Mouse (Mus musculus) brain, embryonic 14.5 days (tissue): ENCODE measurements around the gene Mustn1. TPM values are rescaled to one million over a fixed set of nuclear protein-coding genes. Genes with fewer than 3 reads are reported as not detected.

Experiments
- DNase-seq: peaks from one replicate; pipeline ENCODE4 v3.0.0-alpha.2; 2011; ENCODE audit warnings: low read depth
- CTCF ChIP-seq: fragments of 200-500 bp; IDR thresholded peaks from 2 replicates; pipeline ENCODE4 v1.5.1; 2012; ENCODE audit warnings: inconsistent platforms, mild to moderate bottlenecking, moderate library complexity, borderline replicate concordance; ENCODE audit not compliant: insufficient read depth, insufficient read length; ENCODE audit errors: extremely low read depth
- POLR2A ChIP-seq: fragments of 200-500 bp; IDR thresholded peaks from 2 replicates; pipeline ENCODE4 v1.6.1; 2012; ENCODE audit warnings: mild to moderate bottlenecking, inconsistent platforms, borderline replicate concordance; ENCODE audit not compliant: poor library complexity, insufficient read depth, insufficient read length, severe bottlenecking; ENCODE audit errors: extremely low read depth
- polyA plus RNA-seq: library from polyadenylated mRNA; depleted of rRNA; stranded (reverse); fragments of >200 nt; gene quantifications from 2 replicates; pipeline ENCODE4 v1.2.3, GENCODE M21; 2012; rRNA removed

Mustn1 gene
- polyA plus RNA-seq, 1 experiment = 0.60 TPM

DNA sequence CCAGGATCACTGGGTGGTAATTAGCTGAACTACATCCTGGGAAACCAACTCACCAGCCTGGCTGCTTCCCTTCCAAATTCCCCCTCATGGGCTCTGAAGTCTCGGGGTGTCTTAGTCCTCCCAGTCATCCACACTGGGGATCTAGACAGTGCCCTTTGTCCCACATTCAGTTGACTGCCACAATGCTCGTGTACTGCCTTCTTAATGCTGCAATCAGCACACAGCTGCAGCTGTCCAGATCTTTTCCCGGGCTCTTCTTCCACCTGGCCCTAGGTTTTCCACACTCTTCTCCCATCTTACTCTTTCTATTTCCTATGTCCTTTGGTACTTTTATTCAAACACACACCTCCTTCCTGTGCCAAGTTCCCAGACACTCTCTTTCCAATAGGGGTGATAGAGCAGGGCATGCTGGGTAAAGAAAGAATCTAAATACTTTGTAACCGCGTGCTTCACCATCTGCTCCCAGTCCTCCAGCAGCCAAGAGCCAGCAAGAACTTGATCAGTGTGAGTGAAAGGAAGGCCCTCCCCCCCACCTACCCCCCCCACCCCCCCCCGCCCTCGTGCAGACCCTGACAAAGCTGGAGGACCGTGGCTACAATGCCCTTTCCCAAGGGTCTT lies 43.2 kb downstream of the Mustn1 start:
- peak; percentile 70 for DNase-seq
- TF ChIP-seq CTCF = no peak
- TF ChIP-seq POLR2A = no peak

DNA sequence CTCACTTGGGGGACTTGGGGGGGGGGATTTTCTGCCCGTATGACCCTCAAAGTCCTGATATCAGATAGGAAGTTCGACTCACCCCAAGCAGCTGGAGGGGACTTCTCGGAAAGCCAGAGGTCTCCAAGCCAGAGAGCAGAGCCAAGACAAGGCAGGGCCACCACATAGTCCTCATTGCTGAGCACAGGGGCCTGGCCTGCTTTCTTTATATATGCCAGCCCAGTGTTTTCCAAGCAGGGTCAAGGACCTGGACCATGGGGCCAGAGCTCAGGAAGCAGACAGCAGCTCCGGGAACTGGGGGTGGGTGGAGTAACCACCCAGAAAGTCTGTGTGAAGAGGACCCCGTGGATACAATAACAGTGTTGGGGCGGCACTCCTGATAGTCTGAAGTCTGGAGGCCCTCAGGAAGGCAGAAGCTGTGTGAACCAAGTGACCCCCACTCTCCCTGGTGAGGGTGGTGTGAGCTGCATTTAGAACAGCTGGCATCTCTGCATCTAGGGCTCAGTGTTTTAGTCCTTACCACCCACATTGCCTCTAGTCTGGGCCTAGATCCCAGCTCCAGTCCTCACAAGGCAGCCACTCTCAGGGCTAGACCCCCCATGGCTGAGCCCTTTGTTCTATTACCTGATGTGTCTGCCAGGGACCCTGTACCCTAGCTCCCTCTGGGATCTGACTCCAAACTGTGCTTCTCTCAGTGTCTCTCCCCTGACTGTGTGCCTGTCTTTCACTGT lies 44.5 kb downstream of the Mustn1 start, which contains the start of gene Itih3:
TSS of gene Itih3 (minus strand) at position 386 of the 731 bp plus-strand sequence.
- peak; percentile 20 for DNase-seq
- TF ChIP-seq CTCF = no peak

DNA sequence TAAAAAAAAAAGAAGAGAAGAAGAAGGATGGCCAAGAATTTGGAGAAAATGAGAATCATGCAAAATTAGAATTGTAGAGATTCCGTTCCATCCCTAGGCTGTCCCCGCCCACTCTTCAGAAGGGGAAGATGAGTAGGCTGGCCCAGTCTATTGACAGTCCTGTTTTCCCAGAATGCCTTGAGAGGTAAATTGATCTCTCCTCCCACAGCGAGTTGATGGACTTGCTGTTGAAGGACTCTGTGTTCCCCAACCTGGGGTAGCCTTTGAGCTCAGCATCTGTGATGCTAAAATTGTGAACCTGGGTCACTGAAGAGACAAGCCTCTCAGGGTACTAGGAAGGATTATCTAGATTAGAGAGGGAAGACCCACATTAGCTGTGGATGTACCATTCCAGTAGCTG lies 46.5 kb downstream of the Mustn1 start:
- no peak for DNase-seq
- TF ChIP-seq CTCF = no peak
- no peak for TF ChIP-seq POLR2A

DNA sequence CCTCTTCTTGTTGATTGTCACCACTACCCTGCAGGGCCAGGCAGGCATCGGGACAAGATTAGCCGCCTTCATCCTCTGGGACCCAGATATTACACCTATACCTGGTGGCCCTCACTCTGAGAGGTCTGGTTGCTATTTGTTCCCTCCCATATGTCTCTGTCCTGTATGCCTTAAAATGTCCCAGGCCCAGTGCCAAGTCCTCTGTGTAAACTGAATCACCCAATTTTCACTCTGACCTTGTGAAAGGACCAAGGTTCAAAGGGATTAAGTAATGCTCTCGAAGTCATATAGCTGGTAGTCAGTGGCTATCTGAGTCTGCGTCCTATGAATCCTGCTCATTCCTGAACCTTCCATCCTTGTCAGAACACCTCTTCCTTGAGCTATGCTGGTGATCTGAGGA lies 51.4 kb downstream of the Mustn1 start:
- no peak for DNase-seq
- TF ChIP-seq CTCF (no peak), POLR2A (no peak)

Other genes with a start within 250 kb of the Mustn1 start
- 10.7 and 12.2 TPM in 2 replicates for gene Rft1, start 224.8 kb upstream of the Mustn1 start, polyA plus RNA-seq
- gene Sfmbt1, start 164.4 kb upstream of the Mustn1 start, polyA plus RNA-seq = 6.5 and 10.6 TPM in 2 replicates
- 23.9 and 28.4 TPM in 2 replicates for gene Tmem110, start 53.6 kb upstream of the Mustn1 start, polyA plus RNA-seq
- gene Itih4, start 7.3 kb downstream of the Mustn1 start, polyA plus RNA-seq = 0.04 and 0.10 TPM in 2 replicates
- 0.47 and 1.7 TPM in 2 replicates for gene Itih3, start 44.6 kb downstream of the Mustn1 start, polyA plus RNA-seq
- gene Itih1, start 64.1 kb downstream of the Mustn1 start, polyA plus RNA-seq = 0.03 TPM in 1 of 2 replicates, not detected in the other
- gene Nek4, start 72.2 kb downstream of the Mustn1 start, polyA plus RNA-seq = 11.1 and 13.3 TPM in 2 replicates
- gene Glt8d1, start 122.2 kb downstream of the Mustn1 start, polyA plus RNA-seq = 100 and 116 TPM in 2 replicates
- 203 and 258 TPM in 2 replicates for gene Spcs1, start 122.5 kb downstream of the Mustn1 start, polyA plus RNA-seq
- gene Pbrm1, start 139.9 kb downstream of the Mustn1 start, polyA plus RNA-seq = 40.4 and 48.8 TPM in 2 replicates
- 60.1 and 76.3 TPM in 2 replicates for gene Gnl3, start 140.0 kb downstream of the Mustn1 start, polyA plus RNA-seq
- 31.2 and 46.2 TPM in 2 replicates for gene Smim4, start 249.8 kb downstream of the Mustn1 start, polyA plus RNA-seq